Mouse (Mus musculus) kidney, adult 8-10 months (tissue): ENCODE results near the gene Nuak1.

Experiments used
- DNase-seq, 2 experiments: peaks; one replicate each; pipeline ENCODE4 v3.0.0; 2022

Nuak1 gene

GRCm38 (mm10) chr10:84446661-84447060 is 6.3 kb upstream of the Nuak1 start:
- DNase-seq: no peak

GRCm38 (mm10) chr10:84444396-84444795 is 4.0 kb upstream of the Nuak1 start:
- DNase-seq: no peak

DNA sequence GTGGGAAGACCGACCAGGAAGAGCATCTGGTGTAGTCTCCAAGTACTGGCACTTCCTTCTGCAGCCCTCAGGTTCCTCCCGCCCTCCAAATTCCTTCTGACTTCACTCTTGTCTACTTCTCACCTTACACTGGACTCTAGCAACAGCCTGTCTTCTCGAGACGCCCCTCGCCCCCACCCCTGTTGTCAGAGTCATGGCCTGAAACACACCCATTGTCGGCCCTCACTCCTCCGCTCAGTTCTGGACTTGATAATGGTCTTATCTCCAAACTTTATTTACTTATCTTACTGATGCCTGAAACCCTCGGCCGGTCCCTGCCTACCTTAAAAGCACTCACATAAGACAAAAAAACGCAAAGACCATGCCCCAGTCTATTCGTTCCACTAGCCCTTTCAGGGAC is 1.4 kb upstream of the Nuak1 start:
- DNase-seq: peak in 1 of 2 experiments; percentile 28

GRCm38 (mm10) chr10:84441434-84441785 is 1.0 kb upstream of the Nuak1 start:
- peak in 1 of 2 experiments; percentile 30 for DNase-seq

GRCm38 (mm10) chr10:84440181-84440540 is 236 bp downstream of the Nuak1 start:
- peak in 1 of 2 experiments; percentile 33 for DNase-seq

GRCm38 (mm10) chr10:84439228-84439596 is 1.2 kb downstream of the Nuak1 start:
- DNase-seq: no peak

DNA sequence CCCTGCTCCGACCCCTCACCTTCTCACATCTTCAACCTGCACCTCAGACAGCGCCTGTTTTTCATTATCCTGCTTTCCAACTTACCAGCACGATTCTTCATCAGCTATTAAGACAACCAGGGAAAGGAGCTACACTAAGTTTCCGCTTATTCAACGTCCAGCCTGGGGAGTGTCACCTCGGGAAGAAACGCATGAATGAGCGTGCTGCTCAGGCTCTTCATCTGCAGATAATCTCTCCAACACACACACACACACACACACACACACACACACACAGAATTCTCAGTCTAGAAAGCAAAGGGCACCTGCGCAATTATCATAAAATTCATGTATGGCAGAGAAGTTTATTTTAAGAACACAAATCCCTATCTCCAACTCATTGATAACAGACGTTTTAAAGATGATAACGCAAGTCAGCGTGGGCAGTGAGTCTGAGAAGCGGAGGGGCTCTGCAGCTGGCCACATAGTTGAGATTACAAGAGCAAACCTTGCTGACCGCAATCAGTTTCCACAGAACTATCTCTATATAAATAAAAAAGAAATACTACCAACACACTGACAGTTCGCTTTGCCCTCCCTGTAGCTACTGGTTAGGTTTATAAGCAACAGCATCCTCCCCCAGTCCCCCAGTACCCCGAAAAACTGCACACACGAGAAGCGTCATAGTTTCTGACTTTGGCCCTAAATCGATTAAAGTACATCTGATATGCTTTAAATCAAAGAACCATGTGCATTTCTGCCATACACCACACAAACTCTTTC is 1.8 kb downstream of the Nuak1 start:
- DNase-seq: no peak

DNA sequence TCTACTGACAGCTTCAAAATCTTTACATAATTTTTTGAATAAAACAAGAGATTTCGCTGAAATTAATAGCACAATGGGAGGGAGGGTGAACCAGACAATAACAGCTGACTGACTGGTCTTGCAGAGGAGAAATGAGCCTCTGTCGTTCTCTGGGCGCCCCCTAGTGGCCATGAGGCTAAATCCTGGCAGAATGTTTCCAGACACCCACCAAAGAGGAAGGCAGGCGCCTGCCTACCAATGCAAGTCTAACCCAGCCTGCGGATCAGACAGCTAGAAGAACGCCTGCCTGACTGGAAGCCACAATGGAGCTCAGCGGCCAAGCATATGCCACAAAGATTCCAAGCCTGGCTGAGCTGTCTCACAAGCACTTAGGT is 2.4 kb downstream of the Nuak1 start:
- DNase-seq: peak; percentile 91 to 96

GRCm38 (mm10) chr10:84437166-84438048 is 3.0 kb downstream of the Nuak1 start:
- no peak for DNase-seq

DNA sequence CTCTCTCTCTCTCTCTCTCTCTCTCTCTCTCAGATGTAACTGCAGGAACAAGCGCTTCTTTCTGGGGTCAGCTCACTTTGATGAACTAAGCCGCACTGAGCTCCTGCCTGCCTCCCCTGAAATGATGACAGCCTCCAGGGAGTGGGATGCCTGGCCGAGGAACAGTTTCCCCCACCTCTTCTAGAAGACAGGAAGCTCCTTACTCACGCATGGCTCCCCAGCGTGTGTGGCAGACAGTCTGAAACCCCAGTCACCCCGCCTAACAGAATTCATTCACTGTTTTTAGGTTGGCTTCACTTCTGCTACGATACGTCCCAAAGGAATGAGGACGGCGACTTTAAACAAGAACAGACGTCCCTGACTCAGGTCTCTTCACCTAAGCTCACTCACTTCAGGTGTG is 4.5 kb downstream of the Nuak1 start:
- DNase-seq: no peak

DNA sequence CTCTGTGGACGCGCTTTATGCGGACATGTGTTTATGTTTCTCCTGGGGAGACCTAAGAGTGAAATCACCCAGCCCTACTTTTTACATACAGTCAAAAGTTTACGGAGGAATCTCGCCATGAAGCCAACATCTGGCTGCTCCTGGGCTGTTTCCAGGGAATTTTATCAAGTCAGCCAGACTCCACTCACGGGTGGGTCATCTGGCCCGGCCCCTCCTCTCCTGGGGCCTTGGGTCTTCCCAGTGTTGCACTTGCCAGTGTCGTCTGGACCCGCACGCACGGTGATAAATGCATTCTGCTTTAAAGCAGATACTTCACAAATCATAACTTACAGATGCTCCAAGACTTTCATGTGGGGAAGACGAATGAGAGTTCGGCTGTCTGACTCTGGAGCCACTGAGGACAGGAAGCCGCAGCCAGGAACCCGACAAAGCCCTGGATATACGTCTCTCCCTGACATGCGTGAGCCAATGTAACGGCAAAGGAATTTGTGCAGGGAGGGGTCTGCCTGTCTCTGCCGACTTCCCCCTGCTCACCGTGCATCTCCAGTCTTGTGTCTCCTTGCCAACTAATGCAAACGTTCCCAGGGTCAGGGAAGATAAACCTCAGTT is 7.1 kb downstream of the Nuak1 start:
- no peak for DNase-seq

- no peak for DNase-seq
Observed at GRCm38 (mm10) chr10:84424374-84424773, 16.0 kb downstream of the Nuak1 start.

- DNase-seq: no peak
Observed at GRCm38 (mm10) chr10:84423903-84424302, 16.5 kb downstream of the Nuak1 start.

DNA sequence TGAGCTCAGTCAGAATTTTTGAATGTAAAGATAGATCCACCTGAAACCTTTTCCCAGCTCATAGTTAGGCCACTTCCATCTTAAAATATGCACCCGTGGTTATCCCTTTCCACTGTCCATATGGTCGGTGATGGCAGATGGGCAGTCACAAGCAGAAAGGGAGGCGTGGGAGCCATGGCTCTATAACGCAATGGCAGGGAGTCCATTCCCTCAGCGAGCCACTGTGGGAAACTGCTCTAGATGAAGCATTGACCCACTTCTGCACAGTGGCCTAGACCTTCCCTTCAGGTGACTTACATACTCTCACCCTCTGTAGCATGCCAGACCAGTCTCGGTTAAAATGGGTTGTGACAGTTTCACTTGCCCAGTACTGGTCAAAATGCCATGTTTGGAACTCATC is 19.8 kb downstream of the Nuak1 start:
- no peak for DNase-seq

GRCm38 (mm10) chr10:84418421-84418820 is 22.0 kb downstream of the Nuak1 start:
- no peak for DNase-seq

GRCm38 (mm10) chr10:84416752-84417151 is 23.6 kb downstream of the Nuak1 start:
- peak in 1 of 2 experiments; percentile 38 for DNase-seq

- DNase-seq: no peak
Observed at GRCm38 (mm10) chr10:84414981-84415700, 25.3 kb downstream of the Nuak1 start.

- DNase-seq: no peak
Observed at GRCm38 (mm10) chr10:84413310-84413709, 27.1 kb downstream of the Nuak1 start.

DNA sequence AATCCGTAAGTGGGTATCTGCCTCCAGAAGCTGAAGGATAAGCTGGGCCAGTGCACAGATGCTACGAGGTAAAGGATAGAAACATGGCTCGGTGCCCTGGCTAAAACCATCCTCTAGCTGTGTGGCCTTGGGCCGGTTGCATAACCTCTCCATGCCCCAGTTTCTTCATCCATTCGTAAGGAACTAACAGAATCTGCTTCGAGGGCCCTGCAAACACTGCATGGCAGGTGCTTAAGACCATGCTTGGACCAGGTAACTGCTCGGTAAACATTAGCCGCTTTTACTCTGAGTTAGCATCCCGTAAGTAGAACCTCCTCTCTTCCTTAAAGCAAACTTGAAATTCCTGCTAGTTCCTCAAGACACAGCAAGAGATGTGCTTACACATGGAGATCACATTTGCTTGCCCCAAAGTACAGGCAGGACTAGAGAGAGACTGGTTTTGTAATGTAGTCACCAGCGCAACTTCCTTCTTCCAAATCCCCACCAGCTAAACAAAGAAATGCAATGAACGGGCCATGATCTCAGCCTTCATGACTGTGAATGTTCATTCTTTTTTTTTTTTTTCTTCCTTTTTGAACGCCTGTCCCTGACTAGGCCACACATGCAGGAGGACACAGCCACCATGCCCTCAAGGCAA is 28.0 kb downstream of the Nuak1 start:
- DNase-seq: no peak

DNA sequence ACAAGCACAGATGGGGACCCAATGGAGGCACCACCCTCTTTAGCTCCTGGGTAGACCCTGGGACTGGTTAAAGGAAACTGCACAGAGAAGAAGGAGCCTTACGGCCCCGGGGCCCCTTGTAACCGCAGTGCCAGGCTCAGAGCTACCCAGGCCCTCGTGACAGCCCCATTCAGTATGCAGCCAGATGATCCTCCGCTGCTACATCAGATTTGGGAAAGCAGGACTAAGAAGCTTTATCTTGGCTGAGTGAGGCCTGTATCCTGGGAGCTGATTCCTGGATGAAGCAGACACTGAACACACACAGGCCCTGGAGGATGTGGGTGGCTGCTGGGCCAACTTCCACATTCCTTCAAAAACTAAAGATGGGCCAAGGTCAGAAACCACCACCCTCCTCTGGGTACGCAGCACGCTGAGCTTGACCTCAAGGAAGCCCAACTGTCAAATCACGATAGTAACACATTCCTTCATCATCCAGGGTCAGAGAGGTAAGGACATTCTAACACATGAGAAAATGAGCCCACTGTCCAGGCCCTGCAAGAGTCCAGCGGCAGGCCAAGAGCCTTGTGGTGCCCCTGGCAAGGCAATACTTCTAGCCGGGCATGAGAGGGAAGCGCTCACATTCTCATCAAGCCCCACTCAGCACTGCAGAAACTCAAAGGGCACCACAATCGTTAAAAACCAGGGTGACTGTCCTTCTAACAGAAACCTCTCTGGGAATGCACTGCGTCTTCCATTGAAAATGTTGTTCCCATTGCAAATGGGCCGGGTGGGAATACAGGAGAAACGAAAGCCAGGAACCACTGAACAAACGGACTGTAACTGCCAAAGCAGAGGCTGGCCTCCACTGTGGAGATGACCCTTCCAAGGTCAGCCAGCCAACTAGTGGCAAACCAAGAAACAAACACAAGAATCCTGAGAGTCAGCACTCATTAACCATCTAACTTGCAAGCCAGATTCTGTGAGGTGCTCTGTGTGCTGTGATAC is 29.0 kb downstream of the Nuak1 start:
- DNase-seq: peak; percentile 44 to 66

DNA sequence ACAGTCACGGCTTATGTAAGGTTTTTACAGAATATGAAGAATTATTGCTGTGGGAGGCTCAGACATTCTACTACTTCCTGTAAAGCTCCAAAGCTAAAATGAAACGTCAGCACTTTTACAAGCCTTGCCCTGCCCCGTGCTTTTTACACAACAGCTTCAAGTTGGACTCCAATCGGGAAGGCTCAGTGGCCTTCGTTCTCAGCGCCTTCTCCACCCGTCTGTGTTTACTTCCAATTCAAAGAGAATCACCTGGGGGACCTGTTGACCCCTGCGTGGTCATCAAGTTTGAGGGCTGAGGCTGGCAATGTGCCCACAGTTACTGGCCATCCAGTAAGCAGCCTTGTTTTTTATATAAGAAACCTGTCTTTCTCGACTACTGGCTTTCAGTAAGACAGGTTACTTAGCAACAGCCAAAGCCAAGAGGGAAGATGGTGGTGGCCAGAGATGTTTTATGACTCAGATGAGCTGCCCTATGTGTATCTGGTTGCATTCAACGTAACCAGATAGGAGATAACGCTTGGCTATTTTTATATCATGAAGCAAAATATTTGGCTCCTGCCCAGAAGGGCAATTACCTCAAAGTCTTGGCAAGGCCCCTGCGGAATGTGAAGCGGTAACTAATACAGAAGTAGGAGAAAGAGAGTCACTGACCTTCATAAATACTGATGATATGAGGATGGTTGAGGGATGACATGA is 31.3 kb downstream of the Nuak1 start:
- DNase-seq: no peak
